Mouse (Mus musculus) limb, embryonic 14.5 days (tissue): ENCODE data around the gene Gna15. TPM values are rescaled to one million over a fixed set of nuclear protein-coding genes. Genes with fewer than 3 reads are reported as not detected.

Experiments
- ATAC-seq: fragments of 200-750 bp; cut with Nextera tagmentation; 2 replicates; pipeline ENCODE4 v1.8.0; 2017; ENCODE audit warnings: low read depth, moderate number of reproducible peaks, moderate TSS enrichment; ENCODE audit not compliant: low FRiP score
- DNase-seq: peaks from one replicate; pipeline ENCODE4 v3.0.0-alpha.2; 2015; ENCODE audit warnings: low spot score
- H3K27ac ChIP-seq: fragments of 300-500 bp; sonication (generic); replicated peaks from 2 replicates; pipeline ENCODE4 v1.5.1; 2014; ENCODE audit warnings: low read depth, mild to moderate bottlenecking, low read length, moderate library complexity, mixed read lengths
- H3K27me3 ChIP-seq: fragments of 300-500 bp; sonication (generic); 2 replicates; pipeline ENCODE4 v1.6.1; 2014; ENCODE audit warnings: low read length, mixed read lengths; ENCODE audit not compliant: control insufficient read depth, insufficient read depth
- H3K36me3 ChIP-seq: fragments of 300-500 bp; sonication (generic); 2 replicates; pipeline ENCODE4 v1.6.1; 2014; ENCODE audit warnings: mild to moderate bottlenecking, low read length, moderate library complexity, mixed read lengths; ENCODE audit not compliant: control insufficient read depth, insufficient read depth
- H3K4me1 ChIP-seq: fragments of 300-500 bp; sonication (generic); 2 replicates; pipeline ENCODE4 v1.6.1; 2014; ENCODE audit warnings: antibody characterized with exemption, low read length, mixed read lengths; ENCODE audit not compliant: control insufficient read depth, insufficient read depth
- H3K4me2 ChIP-seq: fragments of 300-500 bp; sonication (generic); replicated peaks from 2 replicates; pipeline ENCODE4 v1.6.1; 2014; ENCODE audit warnings: low read depth, mild to moderate bottlenecking, low read length, moderate library complexity; ENCODE audit not compliant: severe bottlenecking
- H3K4me3 ChIP-seq: fragments of 300-500 bp; sonication (generic); replicated peaks from 2 replicates; pipeline ENCODE4 v1.5.1; 2014; ENCODE audit warnings: low read length
- H3K9ac ChIP-seq: fragments of 300-500 bp; sonication (generic); 2 replicates; pipeline ENCODE4 v1.6.1; 2014; ENCODE audit warnings: mild to moderate bottlenecking, low read depth, low read length, moderate library complexity; ENCODE audit not compliant: severe bottlenecking
- H3K9me3 ChIP-seq: fragments of 300-500 bp; sonication (generic); 2 replicates; pipeline ENCODE4 v1.6.1; 2016; ENCODE audit warnings: low read length; ENCODE audit not compliant: control insufficient read depth
- POLR2A ChIP-seq: fragments of 200-500 bp; IDR thresholded peaks from 2 replicates; pipeline ENCODE4 v1.8.0; 2012; ENCODE audit warnings: inconsistent platforms, mild to moderate bottlenecking, moderate library complexity, borderline replicate concordance; ENCODE audit not compliant: insufficient read depth, insufficient read length; ENCODE audit errors: extremely low read depth
- WGBS: fragments of 180-500 bp; shearing (Covaris S2); extraction: QIAGEN DNeasy Blood & Tissue Kit; methylation state at CpG from one replicate; pipeline ENCODE4 v1.1.7; 2014; 5-methylcytosine and 5-hydroxymethylcytosine counted together
- polyA plus RNA-seq, 2 experiments: library from polyadenylated mRNA; depleted of rRNA in 1 of 2; stranded (reverse) in 1 of 2; unstranded in 1 of 2; fragments of >200 nt; fragmentation: Nextera tagmentation in 1 of 2; extraction: Ambion mirVana in 1 of 2; gene quantifications; 2 replicates each; pipeline versions ENCODE4 v1.2.1 to v1.2.3; 2012 to 2014

The Gna15 gene
- polyA plus RNA-seq, 2 experiments = 3.4 to 3.8 TPM

- Histone ChIP-seq H3K9ac (no peak overlapping the region), H3K27ac (no peak overlapping the region), H3K27me3 (no peaks in the 10 kb centered on the region), H3K4me2 (no peak overlapping the region), H3K4me3 (no peak overlapping the region), H3K9me3 (no peaks in the 10 kb centered on the region), H3K36me3 (no peaks in the 10 kb centered on the region), H3K4me1 (peaks cover 3% of the 10 kb centered on the region; the same call in 1 of the 2 replicates)
- 84% methylated on average over 5 of the region's 5 CpGs for WGBS
- ATAC-seq = no peak
- DNase-seq = no peak
- TF ChIP-seq POLR2A = no peak
Measured at GRCm38 (mm10) chr10:81501863-81502262, 22.2 kb downstream of the Gna15 start.

GRCm38 (mm10) chr10:81500032-81500431 lies 24.0 kb downstream of the Gna15 start, which contains the start of gene S1pr4:
Gene S1pr4 (minus strand): TSS chr10:81500132.
- Histone ChIP-seq H3K9me3 (no peaks in the 10 kb centered on the region), H3K27me3 (no peaks in the 10 kb centered on the region), H3K4me2 (no peak within 1 kb of the TSS), H3K4me1 (peaks cover 9% of the 10 kb centered on the region), H3K27ac (no peak within 1 kb of the TSS), H3K4me3 (no peak within 1 kb of the TSS), H3K9ac (no peak within 1 kb of the TSS), H3K36me3 (no peaks in the 10 kb centered on the region)
- DNase-seq = no peak
- TF ChIP-seq POLR2A = no peak
- WGBS = 87% methylated on average over 3 of the region's 3 CpGs
- no peak for ATAC-seq

- DNase-seq (no peak), ATAC-seq (no peak)
- Histone ChIP-seq H3K4me3 (no peak overlapping the region), H3K4me1 (peaks cover 15% of the 10 kb centered on the region), H3K27me3 (no peaks in the 10 kb centered on the region), H3K36me3 (no peaks in the 10 kb centered on the region), H3K4me2 (no peak overlapping the region), H3K9me3 (no peaks in the 10 kb centered on the region), H3K9ac (no peak overlapping the region), H3K27ac (no peak overlapping the region)
- WGBS = 72% methylated on average over 21 of the region's 23 CpGs
- no peak for TF ChIP-seq POLR2A
Measured at GRCm38 (mm10) chr10:81499250-81499901, 24.6 kb downstream of the Gna15 start.

- Histone ChIP-seq H3K4me3 (no peak overlapping the region), H3K27ac (no peak overlapping the region), H3K9me3 (no peaks in the 10 kb centered on the region), H3K27me3 (no peaks in the 10 kb centered on the region), H3K36me3 (0 out of 2 replicates have a peak, but pooled peaks cover 2% of the 10 kb centered on the region), H3K9ac (no peak overlapping the region), H3K4me2 (no peak overlapping the region), H3K4me1 (peaks cover 15% of the 10 kb centered on the region)
- ATAC-seq (no peak), DNase-seq (no peak)
- TF ChIP-seq POLR2A = no peak
- 86% methylated on average over 38 of the region's 38 CpGs for WGBS
Measured at GRCm38 (mm10) chr10:81498316-81499249, 25.4 kb downstream of the Gna15 start.
